Mouse (Mus musculus) MEL-GATA-1-ER (cell line): ENCODE measurements at regions not wholly inside any gene's neighbourhood (a gene's known extent, or its start where the extent isn't known, plus 50 kb on each side); places are given as distances from the start of the nearest gene placed in this dataset.

Source experiments
- DNase-seq: peaks from one replicate; pipeline ENCODE4 v3.0.0-alpha.2; 2012; ENCODE audit warnings: low read depth; ENCODE audit errors: extremely low read depth

GRCm38 (mm10) chr9:41697611-41698467 is 426.3 kb downstream of the Sorl1 start:
- no peak for DNase-seq

- DNase-seq: no peak
Measured at GRCm38 (mm10) chr9:41697160-41697559, 426.9 kb downstream of the Sorl1 start.

- no peak for DNase-seq
Measured at GRCm38 (mm10) chr9:41682911-41683310, 441.2 kb downstream of the Sorl1 start.

- no peak for DNase-seq
Measured at GRCm38 (mm10) chr9:41675656-41676055, 448.4 kb downstream of the Sorl1 start.

- DNase-seq: no peak
Measured at GRCm38 (mm10) chr9:41672958-41673357, 451.1 kb downstream of the Sorl1 start.

- no peak for DNase-seq
Measured at GRCm38 (mm10) chr9:41668741-41669140, 455.4 kb downstream of the Sorl1 start.

- no peak for DNase-seq
Measured at GRCm38 (mm10) chr9:41665000-41665685, 459.0 kb downstream of the Sorl1 start.

- no peak for DNase-seq
Measured at GRCm38 (mm10) chr9:41660576-41660975, 463.5 kb downstream of the Sorl1 start.

GRCm38 (mm10) chr9:41660011-41660410 is 464.1 kb downstream of the Sorl1 start:
- no peak for DNase-seq

GRCm38 (mm10) chr9:41631564-41632205 is 470.2 kb upstream of the Ubash3b start:
- no peak for DNase-seq

- no peak for DNase-seq
Measured at GRCm38 (mm10) chr9:41621341-41621740, 459.8 kb upstream of the Ubash3b start.

- DNase-seq: no peak
Measured at GRCm38 (mm10) chr9:41614002-41614401, 452.5 kb upstream of the Ubash3b start.

- no peak for DNase-seq
Measured at GRCm38 (mm10) chr9:41612802-41613550, 451.5 kb upstream of the Ubash3b start.

GRCm38 (mm10) chr9:41612452-41612795 is 450.9 kb upstream of the Ubash3b start:
- DNase-seq: no peak

GRCm38 (mm10) chr9:41611534-41612451 is 450.3 kb upstream of the Ubash3b start:
- no peak for DNase-seq

- no peak for DNase-seq
Measured at GRCm38 (mm10) chr9:41610347-41610746, 448.9 kb upstream of the Ubash3b start.

- no peak for DNase-seq
Measured at GRCm38 (mm10) chr9:41606136-41606535, 444.6 kb upstream of the Ubash3b start.

- no peak for DNase-seq
Measured at GRCm38 (mm10) chr9:41604916-41605315, 443.4 kb upstream of the Ubash3b start.

GRCm38 (mm10) chr9:41600778-41601177 is 439.3 kb upstream of the Ubash3b start:
- DNase-seq: no peak

- DNase-seq: no peak
Measured at GRCm38 (mm10) chr9:41599874-41600273, 438.4 kb upstream of the Ubash3b start.
